Mouse (Mus musculus) forebrain, postnatal 0 days (tissue): ENCODE results near the gene Dag1. TPM values are rescaled to one million over a fixed set of nuclear protein-coding genes. Genes with fewer than 3 reads are reported as not detected.

Experiments
- ATAC-seq: fragments of 200-750 bp; cut with Nextera tagmentation; 2 replicates; pipeline ENCODE4 v1.8.0; 2017; ENCODE audit warnings: mild to moderate bottlenecking, moderate library complexity
- DNase-seq: peaks from one replicate; pipeline ENCODE4 v3.0.0-alpha.2; 2015
- H3K27ac ChIP-seq: fragments of 300-500 bp; sonication (generic); 2 replicates; pipeline ENCODE4 v1.5.1; 2014; ENCODE audit warnings: low read depth, mild to moderate bottlenecking, antibody characterized with exemption, low read length, moderate library complexity, mixed read lengths
- H3K27me3 ChIP-seq: fragments of 300-500 bp; sonication (generic); 2 replicates; pipeline ENCODE4 v1.6.1; 2014; ENCODE audit warnings: mild to moderate bottlenecking, low read length, mixed read lengths; ENCODE audit not compliant: insufficient read depth
- H3K36me3 ChIP-seq: fragments of 300-500 bp; sonication (generic); 2 replicates; pipeline ENCODE4 v1.6.1; 2014; ENCODE audit warnings: mild to moderate bottlenecking, moderate library complexity; ENCODE audit not compliant: insufficient read depth
- H3K4me1 ChIP-seq: fragments of 300-500 bp; sonication (generic); 2 replicates; pipeline ENCODE4 v1.6.1; 2014; ENCODE audit warnings: antibody characterized with exemption; ENCODE audit not compliant: insufficient read depth
- H3K4me2 ChIP-seq: fragments of 300-500 bp; sonication (generic); 2 replicates; pipeline ENCODE4 v1.6.1; 2014; ENCODE audit warnings: low read depth, mild to moderate bottlenecking, moderate library complexity
- H3K4me3 ChIP-seq: fragments of 300-500 bp; sonication (generic); 2 replicates; pipeline ENCODE4 v1.5.1; 2014; ENCODE audit warnings: low read depth, low read length, mixed read lengths
- H3K9ac ChIP-seq: fragments of 300-500 bp; sonication (generic); 2 replicates; pipeline ENCODE4 v1.6.1; 2014; ENCODE audit warnings: mild to moderate bottlenecking
- H3K9me3 ChIP-seq: fragments of 300-500 bp; sonication (generic); 2 replicates; pipeline ENCODE4 v1.6.1; 2016; ENCODE audit warnings: low read length
- CTCF ChIP-seq: sonication (generic); IDR thresholded peaks from 2 replicates; pipeline ENCODE4 v1.5.1; 2016; ENCODE audit warnings: antibody characterized with exemption, control low read depth, low read depth
- WGBS: fragments of 180-500 bp; shearing (Covaris S2); extraction: QIAGEN DNeasy Blood & Tissue Kit; methylation state at CpG from one replicate; pipeline ENCODE4 v1.1.7; 2014; 5-methylcytosine and 5-hydroxymethylcytosine counted together
- polyA plus RNA-seq: library from polyadenylated mRNA; unstranded; fragments of >200 nt; fragmentation: Nextera tagmentation; extraction: Ambion mirVana; gene quantifications from 2 replicates; pipeline ENCODE4 v1.2.1, GENCODE M21; 2015
- total RNA-seq: library from RNA; depleted of rRNA; stranded (reverse); fragments of >200 nt; gene quantifications from 2 replicates; pipeline ENCODE4 v1.2.3, GENCODE M21; 2014

The Dag1 gene
- total and polyA plus RNA-seq, 2 experiments from 2014 or later, result 77.4 to 114 TPM

DNA sequence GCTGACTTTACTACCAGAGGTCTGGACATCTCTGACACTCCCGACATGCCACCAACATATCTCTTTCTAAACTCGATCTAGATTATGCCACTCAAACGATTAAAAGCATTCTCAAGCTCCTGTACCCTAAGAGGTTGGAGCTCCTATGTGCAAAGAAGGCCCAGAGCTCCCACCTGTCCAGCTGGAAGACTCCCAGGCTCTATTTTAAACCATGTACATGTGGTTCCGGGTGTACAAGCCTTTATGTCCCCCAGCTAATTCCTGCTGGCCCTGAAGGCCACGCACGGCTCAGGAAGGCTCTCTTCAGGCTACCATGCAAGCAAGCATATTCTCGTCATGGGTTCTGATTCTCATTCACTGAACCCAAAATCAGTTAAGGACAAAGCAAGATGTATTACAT lies 1.9 kb downstream of the Dag1 start:
- ATAC-seq (no peak), DNase-seq (no peak)
- no peaks in the 10 kb centered on the region for H3K9me3 ChIP-seq
- peak overlapping the region; percentile 76 for H3K4me2 ChIP-seq
- H3K9ac ChIP-seq, result peak overlapping the region; percentile 76; the same call in 1 of the 2 replicates
- no peak for TF ChIP-seq CTCF
- 81% methylated on average over 7 of the region's 7 CpGs for WGBS
- H3K4me1 ChIP-seq, result peaks cover 13% of the 10 kb centered on the region
- H3K36me3 ChIP-seq, result no peaks in the 10 kb centered on the region
- 0 out of 2 replicates have a peak overlapping the region, but pooled peaks have one; percentile 74 for H3K4me3 ChIP-seq
- no peaks in the 10 kb centered on the region for H3K27me3 ChIP-seq
- no peak overlapping the region for H3K27ac ChIP-seq

DNA sequence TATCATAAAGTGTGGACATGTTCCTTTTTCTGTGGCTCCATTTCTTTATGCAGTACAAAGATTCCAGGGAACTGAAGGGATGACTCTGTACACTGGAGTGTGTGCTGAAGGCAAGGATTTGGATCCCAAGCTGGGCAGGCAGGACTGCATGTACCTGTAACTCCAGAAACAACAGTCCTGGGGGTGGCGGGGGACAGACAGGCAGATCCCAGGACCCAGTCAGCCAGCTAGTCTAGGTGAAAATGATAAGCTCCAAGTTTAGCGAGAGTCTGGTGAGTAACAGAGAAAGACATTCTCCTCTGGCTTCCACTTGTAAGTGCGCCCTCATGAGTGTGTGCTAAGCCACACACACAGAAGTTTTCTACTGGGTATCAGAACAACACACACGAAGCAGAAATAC lies 3.2 kb downstream of the Dag1 start:
- Histone ChIP-seq H3K9ac (no peak overlapping the region), H3K4me3 (no peak overlapping the region), H3K4me1 (peaks cover 13% of the 10 kb centered on the region), H3K9me3 (no peaks in the 10 kb centered on the region), H3K27ac (no peak overlapping the region), H3K36me3 (no peaks in the 10 kb centered on the region), H3K27me3 (no peaks in the 10 kb centered on the region), H3K4me2 (no peak overlapping the region)
- DNase-seq, result no peak
- ATAC-seq, result no peak
- TF ChIP-seq CTCF, result no peak
- 83% methylated on average over 4 of the region's 4 CpGs for WGBS

DNA sequence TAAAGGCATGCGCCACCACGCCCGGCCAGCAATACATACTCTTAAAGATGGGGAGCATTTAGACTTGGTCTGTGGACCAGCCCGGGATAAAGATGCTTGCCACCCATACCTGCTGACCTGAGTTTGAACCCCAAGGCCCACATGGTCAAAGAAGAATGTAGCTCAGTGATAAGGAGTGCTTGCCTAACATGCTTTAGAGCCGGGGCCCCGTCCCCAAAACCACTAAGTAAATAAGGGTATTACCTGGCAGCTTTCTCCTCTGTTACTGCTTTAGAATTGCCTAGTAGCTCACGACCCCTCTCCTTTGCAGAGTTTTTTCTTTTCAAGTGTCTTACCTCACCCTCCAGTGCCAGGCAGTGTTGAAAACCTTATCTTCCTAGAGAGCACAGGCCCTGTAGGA lies 11.0 kb downstream of the Dag1 start:
- Histone ChIP-seq H3K27me3 (no peaks in the 10 kb centered on the region), H3K4me2 (no peak overlapping the region), H3K9me3 (no peaks in the 10 kb centered on the region), H3K4me1 (no peaks in the 10 kb centered on the region), H3K27ac (no peak overlapping the region), H3K9ac (no peak overlapping the region), H3K36me3 (peaks cover 20% of the 10 kb centered on the region), H3K4me3 (no peak overlapping the region)
- 97% methylated on average over 7 of the region's 7 CpGs for WGBS
- TF ChIP-seq CTCF, result no peak
- no peak for DNase-seq
- ATAC-seq, result no peak

DNA sequence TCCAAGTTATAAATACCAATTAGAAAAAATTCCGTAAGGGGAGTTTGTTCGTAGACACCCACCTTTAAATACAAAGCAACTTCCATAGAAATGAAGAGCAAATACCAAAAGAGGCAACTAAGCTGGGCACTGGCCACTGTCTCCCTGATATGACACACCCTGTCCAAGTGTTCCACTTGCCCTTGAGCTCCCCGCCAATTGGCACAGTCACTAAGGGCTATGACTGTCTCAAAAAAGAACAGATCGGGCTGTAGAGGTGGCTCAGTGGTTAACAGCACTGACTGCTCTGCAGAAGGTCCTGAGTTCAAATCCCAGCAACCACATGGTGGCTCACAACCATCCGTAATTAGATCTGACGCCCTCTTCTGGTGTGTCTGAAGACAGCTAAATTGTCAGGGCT lies 11.9 kb downstream of the Dag1 start:
- peaks cover 22% of the 10 kb centered on the region for H3K36me3 ChIP-seq
- H3K4me2 ChIP-seq, result no peak overlapping the region
- H3K27me3 ChIP-seq, result no peaks in the 10 kb centered on the region
- H3K4me1 ChIP-seq, result no peaks in the 10 kb centered on the region
- H3K9ac ChIP-seq, result no peak overlapping the region
- no peak for TF ChIP-seq CTCF
- H3K9me3 ChIP-seq, result no peaks in the 10 kb centered on the region
- DNase-seq, result no peak
- H3K4me3 ChIP-seq, result no peak overlapping the region
- H3K27ac ChIP-seq, result no peak overlapping the region
- 95% methylated on average over 6 of the region's 6 CpGs for whole genome bisulfite sequencing
- ATAC-seq, result no peak

DNA sequence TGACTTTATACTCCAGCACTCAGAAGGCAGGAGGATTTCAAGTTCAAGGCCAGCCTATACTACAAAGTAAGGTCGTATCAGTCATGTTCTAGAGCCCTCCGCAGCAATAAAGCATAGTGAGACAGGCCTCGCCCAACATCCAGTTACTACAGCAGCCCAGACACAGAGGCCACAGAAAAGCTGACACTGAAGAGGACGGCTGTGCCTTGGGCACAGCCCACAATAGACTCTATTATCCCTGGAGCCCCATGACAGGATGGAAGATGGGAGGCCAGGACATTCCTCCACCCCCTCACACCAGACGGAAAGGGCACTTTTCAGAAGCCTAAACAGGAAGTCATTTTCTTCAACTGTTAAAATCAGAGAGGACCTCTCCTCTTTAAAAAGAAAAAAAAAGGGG lies 14.8 kb downstream of the Dag1 start:
- no peak overlapping the region for H3K4me3 ChIP-seq
- no peaks in the 10 kb centered on the region for H3K4me1 ChIP-seq
- no peaks in the 10 kb centered on the region for H3K9me3 ChIP-seq
- no peaks in the 10 kb centered on the region for H3K27me3 ChIP-seq
- no peak overlapping the region for H3K27ac ChIP-seq
- H3K4me2 ChIP-seq, result no peak overlapping the region
- DNase-seq (no peak), ATAC-seq (no peak)
- H3K9ac ChIP-seq, result no peak overlapping the region
- WGBS, result 74% methylated on average over 5 of the region's 5 CpGs
- TF ChIP-seq CTCF, result no peak
- H3K36me3 ChIP-seq, result peaks cover 28% of the 10 kb centered on the region

DNA sequence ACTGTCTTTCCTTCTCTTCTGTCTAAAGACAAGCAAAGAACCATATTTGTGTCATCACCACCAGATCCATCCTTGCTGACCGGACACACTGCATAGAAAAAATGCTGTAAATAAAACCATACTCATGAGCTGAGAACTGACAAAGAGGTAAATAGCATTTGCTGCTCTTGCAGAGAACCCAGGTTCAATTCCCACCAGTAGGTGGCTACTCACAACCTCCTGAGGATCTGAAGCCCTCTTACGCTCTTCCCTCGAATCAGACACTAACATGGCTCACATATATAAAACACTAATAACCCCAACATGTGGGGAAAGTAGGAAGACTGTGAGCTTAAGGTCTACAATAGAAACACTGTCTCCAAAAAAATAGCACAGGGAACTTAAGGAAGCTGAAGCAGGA lies 18.8 kb downstream of the Dag1 start:
- H3K9ac ChIP-seq, result no peak overlapping the region
- H3K9me3 ChIP-seq, result no peaks in the 10 kb centered on the region
- no peaks in the 10 kb centered on the region for H3K27me3 ChIP-seq
- TF ChIP-seq CTCF, result peak; percentile 41; the same call in 1 of the 2 replicates
- WGBS, result 83% methylated on average over 3 of the region's 3 CpGs
- H3K36me3 ChIP-seq, result peaks cover 19% of the 10 kb centered on the region; the same call in 1 of the 2 replicates
- DNase-seq, result no peak
- no peak for ATAC-seq
- no peak overlapping the region for H3K4me2 ChIP-seq
- no peak overlapping the region for H3K27ac ChIP-seq
- H3K4me1 ChIP-seq, result no peaks in the 10 kb centered on the region
- H3K4me3 ChIP-seq, result no peak overlapping the region

DNA sequence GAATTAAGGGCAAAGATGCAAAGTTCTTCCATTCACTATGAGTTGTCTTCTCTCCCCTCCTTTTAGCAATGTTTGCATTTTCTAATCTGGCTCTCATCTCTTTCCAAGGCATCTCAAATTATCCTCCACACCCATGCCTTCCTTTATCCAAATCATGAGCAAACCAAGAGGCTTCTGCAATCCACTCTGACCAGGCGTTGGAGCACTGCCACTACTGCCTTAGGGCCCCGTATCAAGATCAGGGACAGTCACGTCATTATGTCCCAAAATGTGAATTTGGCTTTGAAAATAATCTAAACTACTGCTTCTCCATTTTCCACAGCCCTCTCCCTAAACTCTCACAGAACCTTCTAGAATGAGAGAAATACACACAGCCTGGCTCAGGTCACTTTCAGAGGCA lies 19.2 kb downstream of the Dag1 start:
- 97% methylated on average over 3 of the region's 3 CpGs for WGBS
- Histone ChIP-seq H3K36me3 (peaks cover 18% of the 10 kb centered on the region; the same call in 1 of the 2 replicates), H3K4me3 (no peak overlapping the region), H3K4me2 (no peak overlapping the region), H3K9ac (no peak overlapping the region), H3K4me1 (no peaks in the 10 kb centered on the region), H3K27ac (no peak overlapping the region), H3K9me3 (no peaks in the 10 kb centered on the region), H3K27me3 (no peaks in the 10 kb centered on the region)
- no peak for DNase-seq
- TF ChIP-seq CTCF, result no peak
- no peak for ATAC-seq
